Mouse (Mus musculus) lung, postnatal 36 days (tissue): Measurements from ENCODE around the gene Inpp4b.

ENCODE experiments used
- DNase-seq: peaks from one replicate; pipeline ENCODE4 v3.0.0; 2022; ENCODE audit warnings: mixed read lengths

Gene Inpp4b

GRCm38 (mm10) chr8:81342236-81342998 lies at the start of gene Inpp4b:
Gene Inpp4b (plus strand): TSS chr8:81342556.
- DNase-seq, result peak; percentile 70

- no peak for DNase-seq
These were observed 7.1 kb upstream of the Inpp4b start for GRCm38 (mm10) chr8:81335250-81335649.

GRCm38 (mm10) chr8:81341191-81341590 lies 1.2 kb upstream of the Inpp4b start:
- no peak for DNase-seq

GRCm38 (mm10) chr8:81341591-81342235 lies 643 bp upstream of the Inpp4b start:
- DNase-seq, result peak; percentile 72

GRCm38 (mm10) chr8:81342999-81343302 lies 595 bp downstream of the Inpp4b start:
- no peak for DNase-seq

GRCm38 (mm10) chr8:81345170-81345697 lies 2.9 kb downstream of the Inpp4b start:
- DNase-seq, result no peak

- peak; percentile 47 for DNase-seq
These were observed 7.1 kb downstream of the Inpp4b start for GRCm38 (mm10) chr8:81349452-81349851.

- peak; percentile 14 for DNase-seq
These were observed 11.1 kb downstream of the Inpp4b start for GRCm38 (mm10) chr8:81353460-81353859.

- no peak for DNase-seq
These were observed 15.8 kb downstream of the Inpp4b start for GRCm38 (mm10) chr8:81358108-81358507.

- DNase-seq, result no peak
These were observed 18.2 kb downstream of the Inpp4b start for GRCm38 (mm10) chr8:81360518-81360917.

- no peak for DNase-seq
These were observed 18.8 kb downstream of the Inpp4b start for GRCm38 (mm10) chr8:81361162-81361561.

- DNase-seq, result no peak
These were observed 28.3 kb downstream of the Inpp4b start for GRCm38 (mm10) chr8:81370607-81371006.

GRCm38 (mm10) chr8:81371844-81372243 lies 29.5 kb downstream of the Inpp4b start:
- DNase-seq, result no peak

- peak; percentile 6 for DNase-seq
These were observed 32.6 kb downstream of the Inpp4b start for GRCm38 (mm10) chr8:81374877-81375475.

- no peak for DNase-seq
These were observed 46.6 kb downstream of the Inpp4b start for GRCm38 (mm10) chr8:81388953-81389352.

GRCm38 (mm10) chr8:81399071-81399470 lies 56.7 kb downstream of the Inpp4b start:
- DNase-seq, result peak; percentile 3

- DNase-seq, result no peak
These were observed 57.1 kb downstream of the Inpp4b start for GRCm38 (mm10) chr8:81399501-81399900.

- no peak for DNase-seq
These were observed 70.4 kb downstream of the Inpp4b start for GRCm38 (mm10) chr8:81412707-81413106.

GRCm38 (mm10) chr8:81443957-81444356 lies 101.6 kb downstream of the Inpp4b start:
- DNase-seq, result no peak

- DNase-seq, result no peak
These were observed 107.4 kb downstream of the Inpp4b start for GRCm38 (mm10) chr8:81449798-81450197.

- peak; percentile 25 for DNase-seq
These were observed 109.7 kb downstream of the Inpp4b start for GRCm38 (mm10) chr8:81452082-81452481.

- DNase-seq, result no peak
These were observed 112.5 kb downstream of the Inpp4b start for GRCm38 (mm10) chr8:81454830-81455229.

GRCm38 (mm10) chr8:81463762-81464161 lies 121.4 kb downstream of the Inpp4b start:
- DNase-seq, result no peak

- no peak for DNase-seq
These were observed 124.4 kb downstream of the Inpp4b start for GRCm38 (mm10) chr8:81466776-81467175.
